Mouse (Mus musculus) MEL (cell line): Measurements from ENCODE around the gene Epha4.

Experiments
- CTCF ChIP-seq, 3 experiments: IDR thresholded peaks in 2 of 3; conservative IDR thresholded peaks in 1 of 3; 2 replicates each; pipeline ENCODE4 v1.5.1; 2011 to 2012; ENCODE audit warnings: low read length in 3 of 3, low read depth in 2 of 3, mild to moderate bottlenecking in 2 of 3, improper control_type of control experiment in 1 of 3, inconsistent platforms in 1 of 3, mixed read lengths in 1 of 3, moderate library complexity in 1 of 3; ENCODE audit not compliant: control insufficient read depth in 1 of 3, insufficient read depth in 1 of 3, poor library complexity in 1 of 3, severe bottlenecking in 1 of 3
- E2F4 ChIP-seq: IDR thresholded peaks from 2 replicates; pipeline ENCODE4 v1.6.1; 2011; ENCODE audit warnings: low read depth, low read length, improper control_type of control experiment, borderline replicate concordance
- GATA1 ChIP-seq: IDR thresholded peaks from 2 replicates; pipeline ENCODE4 v1.6.1; 2011; ENCODE audit warnings: low read depth, low read length, improper control_type of control experiment
- KAT2A ChIP-seq: conservative IDR thresholded peaks from 2 replicates; pipeline ENCODE4 v1.6.1; 2012; ENCODE audit warnings: low read depth, low read length, improper control_type of control experiment, inconsistent platforms
- MXI1 ChIP-seq: IDR thresholded peaks from 2 replicates; pipeline ENCODE4 v1.6.1; 2011; ENCODE audit warnings: mild to moderate bottlenecking, low read depth, low read length, improper control_type of control experiment
- MYC ChIP-seq: IDR thresholded peaks from 2 replicates; pipeline ENCODE4 v1.6.1; 2011; ENCODE audit warnings: low read depth, mild to moderate bottlenecking, low read length, improper control_type of control experiment, moderate library complexity
- POLR2A ChIP-seq, 2 experiments: IDR thresholded peaks; 2 replicates each; pipeline ENCODE4 v1.6.1; 2011 to 2012; ENCODE audit warnings: low read length in 2 of 2, mild to moderate bottlenecking in 2 of 2, control low read depth in 1 of 2, improper control_type of control experiment in 1 of 2, low read depth in 1 of 2, moderate library complexity in 1 of 2; ENCODE audit not compliant: control insufficient read depth in 1 of 2, insufficient read depth in 1 of 2, poor library complexity in 1 of 2
- TCF12 ChIP-seq: IDR thresholded peaks from 2 replicates; pipeline ENCODE4 v1.6.1; 2014; ENCODE audit warnings: low read depth, mild to moderate bottlenecking, inconsistent platforms, low read length, improper control_type of control experiment, moderate library complexity
- ZC3H11A ChIP-seq: IDR thresholded peaks from 2 replicates; pipeline ENCODE4 v1.6.1; 2012; ENCODE audit warnings: low read depth, mild to moderate bottlenecking, inconsistent platforms, low read length, improper control_type of control experiment
- ZMIZ1 ChIP-seq: IDR thresholded peaks from 2 replicates; pipeline ENCODE4 v1.6.1; 2012; ENCODE audit warnings: low read depth, mild to moderate bottlenecking, inconsistent platforms, low read length, improper control_type of control experiment, moderate library complexity

DNA sequence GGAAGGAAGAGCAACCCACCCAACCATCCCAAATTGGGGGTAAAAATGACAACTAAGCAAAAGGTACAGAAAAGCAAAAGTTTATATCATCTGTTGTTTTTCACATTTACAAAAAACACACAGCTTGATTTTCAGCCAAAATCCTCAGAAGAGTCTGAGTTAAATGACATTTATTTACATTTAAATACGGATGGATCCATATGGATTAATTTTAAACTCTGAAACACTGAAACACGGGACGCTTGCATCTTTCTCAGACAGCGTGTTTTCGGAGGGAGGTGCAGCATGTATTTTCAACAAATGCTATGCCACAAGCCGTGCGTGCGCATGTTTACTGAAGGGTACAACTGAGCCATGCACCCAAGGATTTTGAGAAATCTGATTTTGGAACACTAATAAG is 105.4 kb downstream of the Epha4 start:
- TF ChIP-seq MXI1 (no peak), E2F4 (no peak), POLR2A (IDR thresholded peaks at IDR 0.05; ENCODE audit: control insufficient read depth in 1 of 2, insufficient read depth in 1 of 2, low read depth in 1 of 2, low read length in 2 of 2, poor library complexity in 1 of 2) (no peak), ZMIZ1 (no peak), CTCF (IDR thresholded peaks at IDR 0.05 in 2 of 3, conservative IDR thresholded peaks at IDR 0.05 in 1 of 3; ENCODE audit: control insufficient read depth in 1 of 3, insufficient read depth in 1 of 3, low read depth in 2 of 3, low read length in 3 of 3, poor library complexity in 1 of 3, severe bottlenecking in 1 of 3) (no peak), KAT2A (no peak), ZC3H11A (no peak), GATA1 (no peak), MYC (no peak), TCF12 (no peak)
